ENCODE assay signal across 12 mouse cellular contexts in the genomic region with DNA sequence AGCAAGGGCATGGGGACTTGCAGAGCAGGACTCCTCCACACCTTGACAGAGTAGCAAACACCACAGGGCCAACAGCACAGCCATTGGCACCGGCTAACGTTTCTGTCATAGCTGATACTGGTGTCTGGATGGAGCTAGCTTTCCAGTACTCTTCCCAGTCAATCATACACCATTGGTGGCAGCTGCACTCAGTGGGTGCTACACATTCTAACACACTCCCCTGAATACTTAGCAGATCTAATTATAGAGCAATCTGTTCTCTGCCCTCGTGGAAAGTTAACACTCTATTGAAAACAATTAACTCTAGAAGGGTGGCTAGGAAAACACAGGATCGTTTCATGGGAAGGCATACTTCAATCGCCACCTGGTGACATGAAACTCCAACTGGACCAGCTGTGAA. TPM values are rescaled to one million over a fixed set of nuclear protein-coding genes. Genes with fewer than 3 reads are reported as not detected.
DNase-seq lines count a peak whose midpoint lies in the region; ATAC-seq and TF ChIP-seq lines count a peak whose summit lies in the region.
"Had no signal": no experiment of that assay in that cellular context is flagged by ENCODE, and none has a peak within 500 bp of the region (broad histone marks: within the 10 kb centered on the region; RNA-seq: fewer than 3 reads in every experiment).

No protein-coding gene starts in this region.

- no peaks in the 10 kb centered on the region for H3K9me3 ChIP-seq in hindbrain, embryonic 14.5 days (ENCODE audit: control insufficient read depth, low read length)
- H3K9me3 ChIP-seq in hindbrain, embryonic 13.5 days = no peaks in the 10 kb centered on the region
- no peaks in the 10 kb centered on the region for H3K9me3 ChIP-seq in forebrain, postnatal 0 days (ENCODE audit: low read length)
- H3K9me3 ChIP-seq: limb, embryonic 13.5 days had no signal

- H3K79me2 ChIP-seq in myocyte (ENCODE audit: control insufficient read depth, insufficient read depth) = no peaks in the 10 kb centered on the region

- H3K4me1 ChIP-seq in hindbrain, embryonic 14.5 days (replicated peaks; ENCODE audit: control insufficient read depth, insufficient read depth, low read length) = no peaks in the 10 kb centered on the region
- no peaks in the 10 kb centered on the region for H3K4me1 ChIP-seq in hindbrain, embryonic 13.5 days (replicated peaks)
- H3K4me1 ChIP-seq in forebrain, postnatal 0 days (ENCODE audit: insufficient read depth) = no peaks in the 10 kb centered on the region

- 64% methylated on average over 5 of the region's 5 CpGs for WGBS in hindbrain, embryonic 14.5 days
- 66% methylated on average over 5 of the region's 5 CpGs for WGBS in hindbrain, embryonic 13.5 days
- WGBS in forebrain, postnatal 0 days = 41% methylated on average over 5 of the region's 5 CpGs

- TF ChIP-seq POLR2A in myocyte (IDR thresholded peaks at IDR 0.05; ENCODE audit: insufficient read length, low read depth) = no peak

- H3K27ac ChIP-seq in hindbrain, embryonic 14.5 days = no peak overlapping the region
- H3K27ac ChIP-seq in hindbrain, embryonic 13.5 days = no peak overlapping the region
- H3K27ac ChIP-seq in forebrain, postnatal 0 days (ENCODE audit: low read depth, low read length) = no peak overlapping the region
- H3K27ac ChIP-seq: limb, embryonic 13.5 days had no signal

- H3K27me3 ChIP-seq in hindbrain, embryonic 14.5 days (ENCODE audit: control insufficient read depth, insufficient read depth, low read length) = no peaks in the 10 kb centered on the region
- no peaks in the 10 kb centered on the region for H3K27me3 ChIP-seq in hindbrain, embryonic 13.5 days
- H3K27me3 ChIP-seq in forebrain, postnatal 0 days (ENCODE audit: insufficient read depth, low read length) = no peaks in the 10 kb centered on the region
- no peaks in the 10 kb centered on the region for H3K27me3 ChIP-seq in myocyte (ENCODE audit: control insufficient read depth, insufficient read depth, insufficient read length)
- H3K27me3 ChIP-seq: CH12.LX; limb, embryonic 13.5 days had no signal

- DNase-seq in hindbrain, embryonic 14.5 days (ENCODE audit: low spot score) = no peak
- DNase-seq in forebrain, postnatal 0 days = peak; percentile 41
- peak; percentile 18 to 37 for DNase-seq in layer of hippocampus, adult 8-10 months (ENCODE audit: low spot score in 2 of 2)
- no peak for DNase-seq in gastrocnemius, postnatal 36 days
- DNase-seq in T-cell, adult 2 months (ENCODE audit: low spot score) = no peak
- DNase-seq: kidney, adult 11 months; midbrain, embryonic 14.5 days had no signal

- H3K4me3 ChIP-seq in hindbrain, embryonic 14.5 days (replicated peaks; ENCODE audit: low read length) = no peak overlapping the region
- no peak overlapping the region for H3K4me3 ChIP-seq in hindbrain, embryonic 13.5 days
- H3K4me3 ChIP-seq in forebrain, postnatal 0 days (ENCODE audit: low read depth, low read length) = no peak overlapping the region
- no peak overlapping the region for H3K4me3 ChIP-seq in myocyte
- H3K4me3 ChIP-seq: limb, embryonic 13.5 days had no signal

- TF ChIP-seq CTCF in forebrain, postnatal 0 days (IDR thresholded peaks at IDR 0.05; ENCODE audit: low read depth) = no peak

- ATAC-seq in hindbrain, embryonic 14.5 days (ENCODE audit: low FRiP score) = peak; percentile 34; the same call in 1 of the 2 replicates
- ATAC-seq in hindbrain, embryonic 13.5 days (ENCODE audit: low FRiP score) = no peak
- peak; percentile 95 for ATAC-seq in forebrain, postnatal 0 days

- H3ac ChIP-seq in myocyte (ENCODE audit: control insufficient read depth, insufficient read length) = no peak overlapping the region

- intact Hi-C loops in gastrocnemius, postnatal 36 days (cut with DNase I) = no loop called here

- H3K36me3 ChIP-seq in hindbrain, embryonic 14.5 days (replicated peaks; ENCODE audit: control insufficient read depth, insufficient read depth) = no peaks in the 10 kb centered on the region
- H3K36me3 ChIP-seq in hindbrain, embryonic 13.5 days = no peaks in the 10 kb centered on the region
- no peaks in the 10 kb centered on the region for H3K36me3 ChIP-seq in forebrain, postnatal 0 days (ENCODE audit: insufficient read depth)
- no peaks in the 10 kb centered on the region for H3K36me3 ChIP-seq in myocyte (ENCODE audit: control insufficient read depth, insufficient read depth)
- H3K36me3 ChIP-seq: limb, embryonic 13.5 days had no signal

- H3K4me2 ChIP-seq in hindbrain, embryonic 14.5 days (replicated peaks) = no peak overlapping the region
- H3K4me2 ChIP-seq in hindbrain, embryonic 13.5 days = no peak overlapping the region
- no peak overlapping the region for H3K4me2 ChIP-seq in forebrain, postnatal 0 days (ENCODE audit: low read depth)
- no peak overlapping the region for H3K4me2 ChIP-seq in myocyte (ENCODE audit: low read depth)
- H3K4me2 ChIP-seq: limb, embryonic 13.5 days had no signal

- H3K9ac ChIP-seq in hindbrain, embryonic 14.5 days = no peak overlapping the region
- H3K9ac ChIP-seq in hindbrain, embryonic 13.5 days = no peak overlapping the region
- no peak overlapping the region for H3K9ac ChIP-seq in forebrain, postnatal 0 days
- H3K9ac ChIP-seq: limb, embryonic 13.5 days had no signal

TF ChIP-seq in myocyte, 11 proteins besides CTCF, POLR2A, EP300 and RAD21:
- no peak for TF ChIP-seq REST (IDR thresholded peaks at IDR 0.05; ENCODE audit: insufficient read depth, insufficient read length)
- TF ChIP-seq SRF (IDR thresholded peaks at IDR 0.05; ENCODE audit: control insufficient read depth, insufficient read length, low read depth) = no peak
- TF ChIP-seq MYOD1 (IDR thresholded peaks at IDR 0.05; ENCODE audit: control insufficient read depth in 1 of 3, insufficient read length in 2 of 3, low read depth in 2 of 3) = peak in 2 of 3 experiments; percentile 16 to 57
- TF ChIP-seq TCF3 (IDR thresholded peaks at IDR 0.05; ENCODE audit: insufficient read length, low read depth) = no peak
- no peak for TF ChIP-seq MYOG (IDR thresholded peaks at IDR 0.05; ENCODE audit: control insufficient read depth in 1 of 3, insufficient read depth in 1 of 3, insufficient read length in 2 of 3, low read depth in 2 of 3)
- no peak for TF ChIP-seq MAX (IDR thresholded peaks at IDR 0.05; ENCODE audit: low read depth)

RNA-seq across cellular contexts. Expression of a gene that starts 43.2 kb away (rescaled TPM):
- 3.2 and 5.0 TPM in 2 replicates for polyA plus RNA-seq in hindbrain, embryonic 14.5 days (2014; fragmentation: Nextera tagmentation; extraction: Ambion mirVana)
- 2.3 and 2.6 TPM in 2 replicates for polyA plus RNA-seq in hindbrain, embryonic 13.5 days (2015; fragmentation: Nextera tagmentation; extraction: Ambion mirVana)
- 1.7 and 3.8 TPM in 2 replicates for total RNA-seq in forebrain, postnatal 0 days (2014; rRNA removed)
- polyA plus RNA-seq in forebrain, postnatal 0 days (2015; fragmentation: Nextera tagmentation; extraction: Ambion mirVana) = 0.57 and 1.0 TPM in 2 replicates
- total RNA-seq in layer of hippocampus, adult 8-10 months (2022) = 1 to 10 TPM; 2.4 to 2.8 (median 2.7) TPM
- 0.67 TPM for polyA plus RNA-seq in myocyte (2012; fragmentation: generic; extraction: Trizol)
- under 1 TPM; 0.38 to 0.44 TPM for total RNA-seq in gastrocnemius, postnatal 36 days (2021)
- total RNA-seq: CH12.LX; heart, adult 8-10 months had no signal

Comparison
In these comparisons a context has a peak if more than half of its experiments do, and no peak if none do; other contexts are left out.
1. DNase-seq: peak in forebrain, postnatal 0 days (single experiment) and layer of hippocampus, adult 8-10 months (2 of 2); none in hindbrain, embryonic 14.5 days (single experiment), gastrocnemius, postnatal 36 days (0 of 2) and T-cell, adult 2 months (single experiment).